Mouse (Mus musculus) lung, postnatal 36 days (tissue): ENCODE measurements around the gene Nat8l.
A peak's percentile ranks its signal among the peaks of the same experiment; 100 is the strongest.
"Not testable (repeated sequence)": the region's sequence is repeated elsewhere in the genome, so short reads cannot be mapped to it uniquely, and the experiment has no call there.

ENCODE experiments used
- DNase-seq: peaks from one replicate; pipeline ENCODE4 v3.0.0; 2022; ENCODE audit warnings: mixed read lengths

Gene Nat8l

GRCm38 (mm10) chr5:33995843-33996693 lies at the start of gene Nat8l:
Gene Nat8l, plus strand, starts transcription at chr5:33995984.
- peak; percentile 22 for DNase-seq

GRCm38 (mm10) chr5:33947035-33947434 lies 48.7 kb upstream of the Nat8l start:
- DNase-seq, result not testable (repeated sequence)

- no peak for DNase-seq
Observed at GRCm38 (mm10) chr5:33948314-33948713, 47.5 kb upstream of the Nat8l start.

GRCm38 (mm10) chr5:33953471-33954185 lies 42.2 kb upstream of the Nat8l start:
- no peak for DNase-seq

GRCm38 (mm10) chr5:33954354-33954753 lies 41.4 kb upstream of the Nat8l start:
- peak; percentile 75 for DNase-seq

GRCm38 (mm10) chr5:33955868-33956267 lies 39.9 kb upstream of the Nat8l start:
- DNase-seq, result no peak

- DNase-seq, result no peak
Observed at GRCm38 (mm10) chr5:33959382-33959781, 36.4 kb upstream of the Nat8l start.

- DNase-seq, result no peak
Observed at GRCm38 (mm10) chr5:33974736-33975135, 21.0 kb upstream of the Nat8l start.

GRCm38 (mm10) chr5:33976267-33976666 lies 19.5 kb upstream of the Nat8l start:
- no peak for DNase-seq

GRCm38 (mm10) chr5:33982731-33983259 lies 13.0 kb upstream of the Nat8l start:
- no peak for DNase-seq

GRCm38 (mm10) chr5:33983309-33984121 lies 12.3 kb upstream of the Nat8l start, which contains the start of gene Gm1673:
Gene Gm1673, plus strand, starts transcription at chr5:33983433.
- DNase-seq, result peak; percentile 66

GRCm38 (mm10) chr5:33994671-33995625 lies 836 bp upstream of the Nat8l start:
- DNase-seq, result peak; percentile 46

- DNase-seq, result no peak
Observed at GRCm38 (mm10) chr5:33996694-33997045, 886 bp downstream of the Nat8l start.

- DNase-seq, result peak; percentile 37
Observed at GRCm38 (mm10) chr5:33997051-33997741, 1.4 kb downstream of the Nat8l start.

- DNase-seq, result no peak
Observed at GRCm38 (mm10) chr5:33997829-33998504, 2.2 kb downstream of the Nat8l start.

GRCm38 (mm10) chr5:33998505-33998877 lies 2.7 kb downstream of the Nat8l start:
- DNase-seq, result no peak

GRCm38 (mm10) chr5:33999466-34000090 lies 3.8 kb downstream of the Nat8l start:
- DNase-seq, result peak; percentile 36

- DNase-seq, result no peak
Observed at GRCm38 (mm10) chr5:34000809-34001208, 5.0 kb downstream of the Nat8l start.

- DNase-seq, result no peak
Observed at GRCm38 (mm10) chr5:34001401-34001800, 5.6 kb downstream of the Nat8l start.

GRCm38 (mm10) chr5:34002636-34003035 lies 6.9 kb downstream of the Nat8l start:
- DNase-seq, result no peak
